Mouse (Mus musculus) kidney, postnatal 14 days (tissue): ENCODE data around the gene Spice1.

ENCODE experiments used
- DNase-seq: peaks from one replicate; pipeline ENCODE4 v3.0.0; 2022; ENCODE audit warnings: mixed read lengths

Spice1 gene

DNA sequence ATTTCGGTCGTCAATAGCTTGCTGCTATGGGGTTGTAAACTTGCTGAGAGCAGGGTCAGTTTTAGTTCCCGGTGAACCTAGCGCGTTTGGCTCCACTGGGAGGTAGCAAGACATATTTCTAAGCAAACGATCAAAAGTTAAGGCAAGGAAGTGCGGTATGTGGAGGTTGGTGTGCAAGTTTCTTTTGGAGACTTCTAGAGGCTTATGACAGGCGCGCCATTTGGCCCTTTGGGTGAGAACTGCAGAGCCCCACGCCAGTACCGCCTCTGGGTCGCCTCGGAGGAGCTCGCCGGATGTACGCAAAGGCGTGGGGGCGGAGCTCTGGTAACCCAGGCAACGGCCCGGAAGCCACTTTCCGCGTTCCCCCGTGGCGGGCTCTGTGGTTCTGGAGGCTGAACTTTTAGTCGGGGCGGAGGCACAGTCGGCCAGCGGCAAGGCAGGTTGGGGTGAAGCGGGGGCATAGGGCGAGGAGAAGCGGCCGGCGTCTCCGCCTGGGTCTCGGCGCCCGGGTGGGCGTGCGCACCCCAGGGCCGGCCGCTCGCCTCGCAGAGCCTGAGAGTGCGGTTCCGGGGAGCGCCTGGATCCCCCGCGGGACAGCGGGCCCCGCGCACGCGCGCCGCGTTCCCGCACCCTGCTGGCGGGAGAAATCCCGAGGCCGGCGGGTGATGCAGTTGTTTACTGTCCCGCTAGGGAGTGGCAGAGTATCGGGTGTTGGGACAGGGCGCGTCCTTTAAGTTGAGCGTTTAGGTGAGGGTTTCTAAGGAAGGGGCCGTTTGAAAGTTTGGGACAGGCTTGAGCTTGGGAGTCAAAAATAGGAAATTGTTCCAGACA, at the start of gene Spice1:
Gene Spice1, plus strand, starts transcription at position 51 of the 831 bp plus-strand sequence.
- DNase-seq: peak; percentile 98

DNA sequence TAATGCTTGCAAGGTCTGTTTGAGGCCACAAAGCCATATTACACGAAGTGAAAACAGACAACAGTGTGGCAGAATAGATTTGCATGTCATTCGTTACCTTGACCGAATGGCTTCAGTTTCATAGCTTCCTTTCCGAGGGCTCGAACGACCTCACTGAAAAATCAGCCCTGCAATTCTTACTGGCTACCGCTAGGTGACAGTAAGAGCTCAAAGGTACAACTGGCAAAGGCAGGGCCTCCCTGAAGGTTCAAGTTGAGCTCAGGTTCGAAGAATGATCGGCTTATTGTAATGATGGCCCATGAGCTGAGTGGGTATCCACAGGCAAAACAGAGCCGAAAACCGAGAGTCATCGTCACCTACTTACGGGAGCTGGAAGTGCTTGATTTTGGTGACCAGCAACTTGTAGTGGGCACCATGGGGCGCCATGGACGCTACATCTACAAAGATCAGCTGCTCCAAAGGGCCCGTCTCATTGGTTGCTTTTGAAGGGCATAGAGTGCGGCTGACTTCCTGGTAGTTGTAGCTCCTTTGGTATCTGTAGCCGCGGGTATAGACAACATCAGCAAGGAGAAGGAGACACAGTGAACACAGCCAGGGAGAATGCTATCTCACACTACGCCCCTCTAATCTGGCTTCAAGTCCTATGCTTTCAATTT, 47.4 kb upstream of the Spice1 start:
- DNase-seq: no peak

- no peak for DNase-seq
Measured at GRCm38 (mm10) chr16:44302126-44302892, 44.6 kb upstream of the Spice1 start.

- no peak for DNase-seq
Measured at GRCm38 (mm10) chr16:44303822-44304221, 43.1 kb upstream of the Spice1 start.

GRCm38 (mm10) chr16:44305606-44306005, 41.3 kb upstream of the Spice1 start:
- no peak for DNase-seq

GRCm38 (mm10) chr16:44313422-44313821, 33.5 kb upstream of the Spice1 start:
- DNase-seq: no peak

GRCm38 (mm10) chr16:44316350-44316749, 30.6 kb upstream of the Spice1 start:
- DNase-seq: no peak

- DNase-seq: no peak
Measured at GRCm38 (mm10) chr16:44320232-44320631, 26.7 kb upstream of the Spice1 start.

DNA sequence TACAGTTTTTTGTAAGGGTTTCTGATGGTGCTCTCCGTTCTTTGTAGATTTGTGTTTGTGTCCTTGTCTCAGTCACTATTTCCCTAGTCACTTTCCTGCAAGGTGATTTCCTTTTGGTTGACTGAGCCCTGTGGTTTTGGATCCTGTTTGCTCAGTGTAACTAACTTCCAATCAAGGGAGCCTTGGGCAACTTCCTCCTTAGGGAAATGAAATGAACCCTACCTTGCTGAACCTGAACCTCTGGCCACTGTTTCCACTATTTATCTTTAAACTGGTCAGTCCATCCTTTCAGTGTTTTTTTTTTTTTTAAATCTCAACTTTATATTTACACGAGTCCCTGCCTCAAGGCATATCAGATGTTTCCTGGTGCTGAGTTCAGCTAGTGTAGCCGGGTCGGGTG, 18.3 kb upstream of the Spice1 start:
- DNase-seq: no peak

DNA sequence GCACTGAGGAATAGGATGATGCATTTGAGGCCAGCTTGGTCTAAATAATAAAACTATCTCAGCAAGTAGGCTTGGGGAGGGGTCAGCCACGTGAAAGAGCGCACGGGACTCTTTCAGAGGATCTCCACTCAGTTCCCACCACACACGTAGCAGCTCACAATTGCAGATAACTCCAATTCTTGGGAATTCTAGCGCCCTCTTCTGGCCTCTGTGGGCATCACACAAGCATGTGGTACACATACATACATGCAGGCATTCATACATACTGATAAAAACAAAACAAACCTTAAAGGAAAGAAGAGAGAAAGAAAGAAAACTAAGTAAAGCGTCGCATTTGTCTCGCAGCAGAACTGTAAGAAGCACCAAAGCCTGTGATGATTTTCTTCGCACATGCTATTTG, 16.3 kb upstream of the Spice1 start:
- no peak for DNase-seq

DNA sequence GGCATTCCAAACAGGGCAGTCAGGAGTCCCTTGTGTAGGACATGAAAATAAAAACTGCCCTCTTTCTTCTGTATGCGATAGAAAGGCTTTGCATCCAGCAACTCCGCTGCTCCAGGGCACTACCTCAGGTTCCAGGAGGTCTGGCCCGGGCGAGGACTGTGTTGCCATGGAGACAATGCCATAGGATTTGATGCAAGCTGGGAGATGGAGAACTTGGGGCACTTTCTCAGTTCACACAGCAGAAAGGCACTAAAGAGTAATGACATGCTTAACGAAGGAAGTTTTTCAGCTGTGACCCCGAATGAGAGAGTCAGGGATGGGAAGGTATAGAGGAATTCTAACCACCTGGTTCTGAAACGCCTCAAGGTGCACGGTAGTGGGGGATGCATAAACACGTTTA, 15.8 kb upstream of the Spice1 start:
- DNase-seq: no peak

DNA sequence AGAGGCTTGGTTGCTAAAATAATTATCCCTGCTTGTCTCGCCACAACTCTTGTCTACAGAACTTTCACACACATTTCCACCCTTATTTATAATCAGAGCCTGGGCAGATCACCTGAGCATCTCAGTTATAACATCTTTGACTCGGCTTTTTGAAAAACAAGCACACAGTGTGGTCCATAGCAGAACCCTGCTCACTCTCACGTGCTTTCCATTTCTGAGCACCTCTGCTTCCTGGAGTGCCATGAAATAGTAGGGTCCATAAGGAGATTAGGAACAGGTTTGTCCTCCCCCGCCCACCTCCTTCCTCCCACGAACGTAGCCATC, 15.3 kb upstream of the Spice1 start:
- DNase-seq: no peak

- DNase-seq: peak; percentile 11
Measured at GRCm38 (mm10) chr16:44331995-44332860, 14.7 kb upstream of the Spice1 start.

- no peak for DNase-seq
Measured at GRCm38 (mm10) chr16:44332861-44333284, 14.0 kb upstream of the Spice1 start, which contains the start of gene Sidt1. Gene Sidt1 (minus strand): TSS chr16:44333196.

GRCm38 (mm10) chr16:44337541-44337940, 9.4 kb upstream of the Spice1 start:
- no peak for DNase-seq

- DNase-seq: no peak
Measured at GRCm38 (mm10) chr16:44349801-44350397, 3.0 kb downstream of the Spice1 start.

DNA sequence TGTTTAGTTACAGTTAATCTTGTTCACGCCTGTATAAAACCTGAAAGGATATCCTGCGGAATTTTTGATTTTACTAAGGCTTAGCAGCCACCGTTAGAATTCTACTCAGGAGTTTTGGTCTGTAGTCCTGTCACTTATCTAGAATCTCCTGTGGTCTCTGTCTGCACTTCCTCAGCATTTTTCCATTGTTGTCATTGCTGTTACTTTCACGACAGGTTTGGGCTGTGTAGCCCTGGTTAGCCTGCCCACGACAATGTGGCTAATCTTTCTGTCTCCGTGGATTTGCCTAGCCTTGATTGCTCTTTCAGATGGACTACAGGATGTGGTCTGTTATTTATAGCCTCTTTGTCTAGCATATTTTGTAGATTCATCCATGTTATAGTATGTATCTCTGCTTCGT, 9.4 kb downstream of the Spice1 start:
- no peak for DNase-seq

DNA sequence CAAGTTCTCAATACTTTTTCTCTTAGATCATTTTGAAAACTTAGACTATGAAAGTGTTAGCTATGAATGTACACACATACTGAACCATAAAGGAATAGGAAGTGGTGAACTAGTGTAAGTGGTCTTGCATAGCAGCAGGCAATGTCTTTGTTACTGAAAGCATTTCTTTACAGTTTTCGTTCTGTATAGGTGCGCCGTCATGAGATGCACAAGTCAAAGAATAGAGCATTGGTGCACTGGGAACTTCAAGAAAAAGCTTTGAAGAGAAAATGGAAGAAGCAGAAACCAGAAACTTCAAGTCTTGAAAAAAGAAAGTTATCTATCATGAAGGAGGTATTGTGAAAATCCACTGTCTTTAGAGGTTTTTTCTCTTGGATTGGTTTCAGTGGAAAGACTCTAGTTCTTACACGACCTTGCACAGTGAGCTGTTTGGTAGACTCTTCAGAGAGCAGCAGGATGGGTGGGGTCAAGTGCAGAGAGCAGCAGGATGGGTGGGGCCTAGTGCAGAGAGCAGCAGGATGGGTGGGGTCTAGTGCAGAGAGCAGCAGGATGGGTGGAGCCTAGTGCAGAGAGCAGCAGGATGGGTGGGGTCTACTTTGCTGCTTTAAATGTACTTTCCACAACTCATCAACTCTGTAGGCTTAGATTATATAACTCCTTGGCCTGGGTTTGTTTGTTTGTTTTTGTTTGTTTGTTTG, 10.8 kb downstream of the Spice1 start:
- peak; percentile 51 for DNase-seq

GRCm38 (mm10) chr16:44361921-44362890, 15.3 kb downstream of the Spice1 start:
- DNase-seq: peak; percentile 48

DNA sequence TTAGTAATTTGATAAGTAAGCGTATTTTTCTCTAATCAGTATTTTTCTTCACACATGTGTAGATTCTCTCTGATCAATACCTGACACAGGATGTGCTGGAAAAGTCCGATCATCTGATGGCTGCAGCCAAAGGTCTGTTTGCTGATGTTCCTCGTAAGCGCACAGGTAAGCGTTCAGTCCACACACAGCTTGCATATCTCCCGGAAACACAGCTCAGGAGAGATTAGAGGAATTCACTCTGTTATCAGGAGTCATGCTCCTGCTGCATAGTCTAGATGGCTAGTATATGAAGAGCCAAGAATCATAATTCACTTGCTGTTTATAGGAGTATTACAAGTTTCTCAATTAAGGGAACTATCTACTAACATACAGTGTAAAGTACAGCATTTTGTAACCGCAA, 18.6 kb downstream of the Spice1 start:
- DNase-seq: no peak
